8 mouse cellular contexts compared by ENCODE assay signal in genomic region chr17:87447612-87448200, GRCm38 (mm10). TPM values are rescaled to one million over a fixed set of nuclear protein-coding genes. Genes with fewer than 3 reads are reported as not detected.
A peak's percentile ranks its signal among the peaks of the same experiment; 100 is the strongest.
DNase-seq lines count a peak whose midpoint lies in the region; TF ChIP-seq lines count a peak whose summit lies in the region.

No protein-coding gene starts in this region.

- no peak for TF ChIP-seq CTCF in thymus, adult 2 months (IDR thresholded peaks at IDR 0.05; ENCODE audit: borderline replicate concordance, control insufficient read depth, extremely low read depth, insufficient read depth, low read length, poor library complexity)
- no peak for TF ChIP-seq CTCF in small intestine, adult 2 months (IDR thresholded peaks at IDR 0.05; ENCODE audit: extremely low read depth, insufficient read length, insufficient replicate concordance, low read depth, low read length)

- no peaks in the 10 kb centered on the region for H3K27me3 ChIP-seq in thymus, adult 2 months (ENCODE audit: control insufficient read depth, insufficient read depth, low read length)
- H3K27me3 ChIP-seq in limb, embryonic 10.5 days (ENCODE audit: low read depth, poor library complexity, severe bottlenecking) = 0 out of 2 replicates have a peak, but pooled peaks cover 3% of the 10 kb centered on the region
- H3K27me3 ChIP-seq in small intestine, adult 2 months (ENCODE audit: control insufficient read depth, insufficient read depth, low read length) = no peaks in the 10 kb centered on the region

- peak overlapping the region; percentile 55 for H3K4me3 ChIP-seq in thymus, adult 2 months (ENCODE audit: control insufficient read depth, insufficient read depth, low read length)
- peak overlapping the region; percentile 92 for H3K4me3 ChIP-seq in limb, embryonic 10.5 days
- peak overlapping the region; percentile 98 for H3K4me3 ChIP-seq in small intestine, adult 2 months (ENCODE audit: low read depth, low read length)

- TF ChIP-seq POLR2A in thymus, adult 2 months (IDR thresholded peaks at IDR 0.05; ENCODE audit: control insufficient read depth, extremely low read depth, insufficient read depth, low read length, poor library complexity) = no peak
- TF ChIP-seq POLR2A in small intestine, adult 2 months (IDR thresholded peaks at IDR 0.05; ENCODE audit: low read depth, low read length) = no peak

- peak; percentile 26 for DNase-seq in cerebellum, adult 11 months
- DNase-seq in cerebellum, postnatal 4 days (ENCODE audit: low spot score in 2 of 2) = no peak
- no peak for DNase-seq in thymus, adult 2 months
- DNase-seq in thymus, adult 18-20 months = no peak
- no peak for DNase-seq in limb, embryonic 10.5 days (ENCODE audit: low spot score)
- no peak for DNase-seq in left cerebral cortex, adult 18-20 months (ENCODE audit: low spot score in 2 of 2)
- DNase-seq in adrenal gland, postnatal 4 days (ENCODE audit: low spot score in 2 of 2) = no peak

- 57% methylated on average over 12 of the region's 12 CpGs for WGBS in thymus, adult 2 months
- 40% methylated on average over 12 of the region's 12 CpGs for WGBS in limb, embryonic 10.5 days
- 72% methylated on average over 12 of the region's 12 CpGs for WGBS in small intestine, adult 2 months

- peaks cover 5% of the 10 kb centered on the region for H3K4me1 ChIP-seq in thymus, adult 2 months (replicated peaks; ENCODE audit: control insufficient read depth, insufficient read depth, low read length)
- H3K4me1 ChIP-seq in limb, embryonic 10.5 days = peaks cover 34% of the 10 kb centered on the region
- peaks cover 6% of the 10 kb centered on the region for H3K4me1 ChIP-seq in small intestine, adult 2 months (ENCODE audit: control insufficient read depth, insufficient read depth, insufficient read length, low read length)

- no peaks in the 10 kb centered on the region for H3K9me3 ChIP-seq in limb, embryonic 10.5 days (replicated peaks)

- H3K27ac ChIP-seq in thymus, adult 2 months (ENCODE audit: control insufficient read depth, insufficient read depth, low read length) = peak overlapping the region; percentile 45; the same call in 1 of the 2 replicates
- peak overlapping the region; percentile 100 for H3K27ac ChIP-seq in limb, embryonic 10.5 days
- H3K27ac ChIP-seq in small intestine, adult 2 months (ENCODE audit: insufficient read depth, low read depth, low read length) = no peak overlapping the region

- H3K36me3 ChIP-seq in thymus, adult 2 months (ENCODE audit: control insufficient read depth, insufficient read depth, low read length) = no peaks in the 10 kb centered on the region
- H3K36me3 ChIP-seq in limb, embryonic 10.5 days = peaks cover 16% of the 10 kb centered on the region
- H3K36me3 ChIP-seq in small intestine, adult 2 months (ENCODE audit: control insufficient read depth, insufficient read depth, low read length) = no peaks in the 10 kb centered on the region

RNA-seq across cellular contexts. Expression of gene Calm2, which starts 1.0 kb away (rescaled TPM):
- polyA plus RNA-seq in thymus, adult 2 months (2012; rRNA removed) = 57.1 and 57.3 TPM in 2 replicates
- 1,008 and 1,019 TPM in 2 replicates for polyA plus RNA-seq in limb, embryonic 10.5 days (2016; fragmentation: Nextera tagmentation; extraction: Ambion mirVana)
- polyA plus RNA-seq in small intestine, adult 2 months (2012; rRNA removed) = 7.3 and 22.8 TPM in 2 replicates
- 1,000 to 10,000 TPM; 2,255 to 2,273 TPM for total RNA-seq in left cerebral cortex, adult 18-20 months (2021)
- total RNA-seq in adrenal gland, postnatal 4 days (2021) = 100 to 1,000 TPM; 558 to 566 TPM

RNA-seq across cellular contexts. Expression of gene Stpg4, which starts 20.2 kb away (rescaled TPM):
- polyA plus RNA-seq in thymus, adult 2 months (2012; rRNA removed) = 0.24 TPM in 1 of 2 replicates, not detected in the other
- polyA plus RNA-seq in limb, embryonic 10.5 days (2016; fragmentation: Nextera tagmentation; extraction: Ambion mirVana) = not detected in 2 replicates
- polyA plus RNA-seq in small intestine, adult 2 months (2012; rRNA removed) = not detected in 2 replicates
- not detected for total RNA-seq in left cerebral cortex, adult 18-20 months (2021)
- total RNA-seq in adrenal gland, postnatal 4 days (2021) = under 1 TPM in 1 of 2 experiments, not detected in 1; 0.51 TPM

Comparison
In these comparisons a context has a peak if more than half of its experiments do, and no peak if none do; other contexts are left out.
1. RNA of gene Calm2, which starts 1.0 kb away (polyA plus RNA-seq): 1,008 to 1,019 TPM in limb, embryonic 10.5 days; 57.1 to 57.3 TPM in thymus, adult 2 months and 7.3 to 22.8 TPM in small intestine, adult 2 months; every median in the first group is over 10 times any median in the second.
2. Peak in every context shown above with its lines, with median percentiles within 50 percentile points of each other: H3K4me3 ChIP-seq.